Mouse (Mus musculus) cerebellum, adult 11-12 months (tissue): ENCODE results near the gene Dnah12.

Experiments used
- DNase-seq: peaks from one replicate; pipeline ENCODE4 v3.0.0; 2022

The Dnah12 gene

GRCm38 (mm10) chr14:26724898-26725297 lies 31.8 kb downstream of the Dnah12 start:
- no peak for DNase-seq

DNA sequence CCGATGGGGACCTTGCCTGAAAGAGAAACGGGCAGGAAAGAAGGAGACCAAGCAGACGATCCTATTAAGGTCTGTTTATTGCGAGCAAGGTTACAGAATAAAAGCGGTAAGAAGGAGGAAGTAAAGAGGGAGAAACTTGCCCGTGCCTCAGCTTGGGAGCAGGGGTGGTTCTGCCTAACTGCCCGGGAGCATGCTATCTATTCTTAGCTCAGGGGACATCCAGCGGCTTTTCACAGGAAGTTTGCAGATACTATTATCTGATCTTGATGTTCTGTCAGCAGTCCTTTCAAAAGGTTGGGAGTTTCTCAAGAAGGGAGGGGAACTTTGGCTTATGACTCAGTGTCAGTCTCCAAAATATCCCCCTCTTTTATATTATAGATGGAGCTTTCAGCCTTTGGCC lies 65.5 kb downstream of the Dnah12 start:
- DNase-seq = no peak

DNA sequence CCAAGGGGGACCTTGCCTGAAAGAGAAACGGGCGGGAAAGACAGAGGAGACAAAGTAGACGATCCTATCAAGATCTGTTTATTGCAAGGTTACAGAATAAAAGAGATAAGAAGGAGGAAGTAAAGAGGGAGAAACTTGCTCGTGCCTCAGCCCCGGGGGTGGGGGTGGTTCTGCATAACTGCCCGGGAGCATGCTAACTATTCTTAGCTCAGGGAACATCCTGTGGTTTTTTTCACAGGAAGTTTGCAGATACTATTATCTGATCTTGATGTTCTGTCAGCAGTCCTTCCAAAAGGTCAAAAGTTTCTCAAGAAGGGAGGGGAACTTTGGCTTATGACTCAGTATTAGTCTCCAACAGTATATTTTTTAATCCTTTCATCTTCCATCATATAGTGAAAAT lies 71.8 kb downstream of the Dnah12 start:
- DNase-seq = no peak

DNA sequence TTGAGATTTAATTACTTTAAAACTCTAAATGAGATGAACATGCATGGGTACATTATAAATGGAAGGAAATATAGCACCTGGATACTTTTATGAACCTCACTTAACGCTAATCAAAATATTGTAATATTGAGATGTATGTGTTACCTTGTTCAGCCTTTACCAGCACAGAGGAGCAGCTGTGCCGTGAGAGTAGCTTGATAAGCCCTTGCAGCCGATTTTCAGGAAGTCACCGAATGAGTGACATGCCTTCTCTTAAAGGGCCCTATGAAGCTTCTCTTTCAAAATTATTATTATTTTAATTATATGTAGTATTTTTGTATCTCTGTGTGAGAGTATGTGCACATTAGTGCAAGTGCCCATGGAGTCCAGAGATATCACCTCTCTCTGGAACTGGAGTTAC lies 75.1 kb downstream of the Dnah12 start:
- no peak for DNase-seq

DNA sequence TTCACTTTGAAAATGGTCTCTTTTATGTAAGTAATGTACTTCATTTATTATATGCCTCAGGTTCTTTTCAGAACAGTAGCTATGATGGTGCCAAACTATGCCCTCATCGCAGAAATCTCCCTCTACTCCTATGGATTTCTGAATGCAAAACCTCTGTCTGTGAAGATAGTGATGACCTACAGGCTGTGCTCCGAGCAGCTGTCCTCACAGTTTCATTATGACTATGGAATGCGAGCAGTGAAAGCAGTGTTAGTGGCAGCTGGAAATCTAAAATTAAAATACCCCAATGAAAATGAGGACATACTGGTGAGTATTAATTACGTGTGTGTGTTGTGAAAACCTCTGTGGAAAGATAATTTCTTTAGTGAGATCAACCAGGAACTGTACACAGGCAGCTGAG lies 80.5 kb downstream of the Dnah12 start:
- DNase-seq = no peak

DNA sequence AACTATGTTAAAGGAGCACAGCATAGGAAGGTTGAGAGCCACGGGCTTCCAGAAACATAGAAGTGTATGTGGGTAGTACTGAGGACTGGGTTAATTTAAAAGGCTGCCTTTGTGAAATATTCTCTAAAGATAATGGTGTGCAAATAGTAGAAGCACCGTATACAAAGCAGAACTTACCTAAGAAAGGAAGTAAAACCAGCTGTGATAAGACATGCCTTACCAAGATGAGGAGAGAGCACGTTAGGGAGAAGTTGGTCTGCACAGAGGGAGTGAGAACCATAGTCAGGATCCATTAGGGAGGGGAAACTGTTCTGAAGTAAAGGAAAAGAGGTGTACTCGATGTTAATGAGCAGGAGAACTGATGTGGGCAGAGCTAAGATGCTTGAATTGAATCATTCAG lies 90.7 kb downstream of the Dnah12 start:
- no peak for DNase-seq

DNA sequence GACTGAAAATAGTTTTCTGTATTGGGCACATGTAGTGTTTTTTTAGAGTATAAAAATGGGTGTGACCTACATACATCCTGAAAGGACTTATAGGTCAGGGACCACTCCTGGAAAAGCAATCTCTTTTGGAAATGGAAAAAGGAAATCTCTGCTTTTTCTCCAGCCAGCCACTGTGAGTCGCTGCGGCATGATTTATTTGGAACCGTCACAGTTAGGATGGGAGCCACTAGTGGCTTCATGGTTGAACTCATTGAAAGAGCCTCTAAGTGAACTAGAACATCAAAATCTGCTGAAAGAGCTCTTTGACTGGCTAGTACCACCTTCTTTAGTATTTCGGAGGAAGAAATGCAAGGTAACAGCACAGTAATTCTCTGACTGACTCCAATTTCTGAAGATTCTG lies 92.6 kb downstream of the Dnah12 start:
- no peak for DNase-seq

GRCm38 (mm10) chr14:26794431-26794830 lies 101.4 kb downstream of the Dnah12 start:
- DNase-seq = no peak

- DNase-seq = no peak
Measured at GRCm38 (mm10) chr14:26798330-26798729, 105.3 kb downstream of the Dnah12 start.

- no peak for DNase-seq
Measured at GRCm38 (mm10) chr14:26799286-26799685, 106.2 kb downstream of the Dnah12 start.

- no peak for DNase-seq
Measured at GRCm38 (mm10) chr14:26805500-26805899, 112.4 kb downstream of the Dnah12 start.

DNA sequence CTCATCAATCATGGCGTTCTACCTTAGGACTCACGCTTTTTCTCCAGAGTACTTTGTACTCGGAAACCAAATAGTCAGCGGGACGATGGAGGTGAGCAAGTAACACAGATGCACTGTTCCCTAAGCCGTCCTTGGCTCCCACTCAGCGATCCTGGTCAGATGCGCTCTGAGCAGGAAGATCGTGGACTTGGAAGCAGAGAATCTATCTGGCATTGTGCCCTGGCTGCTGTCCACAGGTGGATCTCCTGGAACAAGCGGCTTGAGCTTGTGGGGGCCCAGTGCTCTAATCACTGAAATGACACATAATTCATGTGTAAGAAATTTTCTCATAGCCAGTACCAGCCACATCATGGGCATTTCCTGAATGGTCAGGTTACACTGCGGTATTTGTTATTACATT lies 119.7 kb downstream of the Dnah12 start:
- DNase-seq = no peak

DNA sequence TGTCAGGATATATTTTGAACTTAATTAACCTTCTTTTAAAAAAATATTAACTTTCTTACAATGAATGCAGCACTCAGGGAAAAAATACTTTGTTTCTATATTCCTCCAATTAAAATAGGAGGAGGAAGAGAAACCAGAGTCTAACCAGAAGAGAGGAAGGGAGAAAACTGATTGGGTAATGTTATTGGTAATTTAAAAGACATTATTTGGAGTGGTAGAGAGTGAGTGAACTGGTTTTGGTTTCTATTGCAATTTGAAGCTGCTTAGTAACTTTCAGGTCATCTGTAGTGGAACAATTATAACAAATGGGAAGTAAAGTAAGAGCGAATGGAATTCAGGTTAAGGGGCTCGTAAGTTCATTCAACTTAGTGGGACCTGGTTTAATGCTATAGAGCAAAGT lies 120.8 kb downstream of the Dnah12 start:
- no peak for DNase-seq

GRCm38 (mm10) chr14:26814908-26815307 lies 121.8 kb downstream of the Dnah12 start:
- no peak for DNase-seq

GRCm38 (mm10) chr14:26816785-26817184 lies 123.7 kb downstream of the Dnah12 start:
- DNase-seq = no peak

DNA sequence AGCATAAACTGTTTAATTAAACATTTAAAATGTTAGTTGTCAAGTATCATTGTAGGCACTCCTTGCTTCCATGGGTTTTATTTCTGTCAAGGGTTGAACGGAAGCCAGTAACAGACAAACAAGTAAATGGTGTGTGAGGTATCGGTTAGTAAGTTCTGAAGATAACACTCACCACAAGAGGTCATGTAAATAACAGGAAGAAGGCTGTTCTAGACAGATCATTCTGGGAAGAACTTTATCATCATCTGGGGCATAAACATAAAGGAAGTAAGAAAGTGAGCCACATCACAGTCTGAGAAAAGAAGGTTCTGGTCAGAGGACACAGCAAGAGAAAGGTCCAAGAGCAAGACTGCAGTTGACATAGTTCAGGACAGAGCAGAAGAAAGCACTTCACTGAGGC lies 132.9 kb downstream of the Dnah12 start:
- no peak for DNase-seq

GRCm38 (mm10) chr14:26853053-26853452 lies 160.0 kb downstream of the Dnah12 start:
- no peak for DNase-seq

DNA sequence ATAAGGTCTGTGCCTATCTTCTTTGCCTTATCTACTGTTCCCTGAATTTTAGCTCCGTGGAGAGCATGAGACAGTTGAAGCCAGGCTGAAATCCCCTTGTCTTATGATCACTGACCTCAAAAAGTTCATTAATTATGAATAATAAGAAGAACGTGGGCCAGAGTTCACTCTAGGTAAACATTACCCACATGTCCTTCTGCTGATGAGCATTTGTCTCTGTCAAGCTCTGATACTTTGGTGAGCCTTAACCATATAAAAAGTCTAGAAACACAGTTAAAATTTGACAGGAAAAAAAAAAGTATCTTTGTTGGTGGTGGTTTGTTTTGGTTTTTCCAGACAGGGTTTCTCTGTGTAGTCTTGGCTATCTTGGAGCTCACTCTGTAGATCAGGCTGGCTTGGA lies 161.0 kb downstream of the Dnah12 start:
- no peak for DNase-seq

- DNase-seq = no peak
Measured at GRCm38 (mm10) chr14:26858364-26858763, 165.3 kb downstream of the Dnah12 start.

- no peak for DNase-seq
Measured at GRCm38 (mm10) chr14:26859024-26859423, 165.9 kb downstream of the Dnah12 start.

DNA sequence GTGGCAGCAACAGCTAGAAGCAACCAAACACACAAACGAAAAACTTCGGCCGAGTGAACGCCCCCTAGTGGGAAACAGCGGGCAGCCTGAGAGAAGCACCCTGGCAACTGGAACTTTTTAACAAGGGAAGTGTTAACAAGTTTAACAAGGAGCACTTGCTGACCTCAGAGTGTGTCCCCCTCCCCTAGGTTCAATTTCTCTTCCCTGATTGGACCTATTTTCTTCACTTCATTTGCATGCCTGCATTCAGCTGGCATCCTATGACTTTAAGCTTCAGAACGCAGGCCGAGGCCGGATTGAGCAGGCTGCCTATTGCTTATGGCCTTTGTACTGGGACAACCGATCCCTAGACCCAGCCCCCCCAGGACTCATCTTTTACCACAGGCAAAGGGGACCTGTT lies 174.3 kb downstream of the Dnah12 start:
- DNase-seq = no peak

GRCm38 (mm10) chr14:26868299-26868698 lies 175.2 kb downstream of the Dnah12 start:
- no peak for DNase-seq

DNA sequence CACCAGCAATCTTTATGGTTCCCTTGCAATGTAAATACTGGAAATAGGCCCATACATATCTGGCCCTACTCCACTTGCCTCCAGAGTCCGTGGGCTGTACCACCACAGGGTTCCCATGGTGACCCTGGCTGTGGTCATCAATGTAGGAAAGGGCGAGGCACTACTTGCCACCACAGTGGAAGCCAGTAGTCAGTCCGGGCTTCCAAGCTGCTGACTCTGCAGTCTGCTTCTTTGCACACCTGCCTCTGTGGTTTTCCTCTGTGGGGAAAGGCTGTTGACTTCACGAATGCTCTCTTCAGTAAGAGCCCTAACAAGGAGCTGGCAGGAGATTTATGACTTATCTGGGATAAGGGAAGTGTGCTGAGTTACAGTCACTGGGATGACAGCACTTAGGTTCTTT lies 185.7 kb downstream of the Dnah12 start:
- no peak for DNase-seq

DNA sequence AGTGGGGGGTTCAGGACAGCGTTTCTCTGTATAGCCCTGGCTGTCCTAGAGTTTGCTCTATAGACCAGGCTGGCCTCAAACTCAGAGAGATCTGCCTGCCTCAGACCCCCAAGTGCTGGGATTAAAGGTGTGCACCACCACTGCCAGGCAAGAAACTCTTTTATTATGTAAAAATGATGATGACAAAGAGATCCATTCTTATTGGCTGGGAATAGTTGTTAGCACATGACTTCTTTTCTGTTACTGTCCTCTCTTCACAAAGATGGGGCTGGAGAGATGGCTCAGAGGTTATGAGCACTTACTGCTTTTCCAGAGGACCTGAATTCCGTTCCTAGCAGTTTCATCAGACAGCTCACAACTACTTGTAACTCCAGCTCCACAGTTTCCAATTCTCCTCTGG lies 186.9 kb downstream of the Dnah12 start:
- no peak for DNase-seq

DNA sequence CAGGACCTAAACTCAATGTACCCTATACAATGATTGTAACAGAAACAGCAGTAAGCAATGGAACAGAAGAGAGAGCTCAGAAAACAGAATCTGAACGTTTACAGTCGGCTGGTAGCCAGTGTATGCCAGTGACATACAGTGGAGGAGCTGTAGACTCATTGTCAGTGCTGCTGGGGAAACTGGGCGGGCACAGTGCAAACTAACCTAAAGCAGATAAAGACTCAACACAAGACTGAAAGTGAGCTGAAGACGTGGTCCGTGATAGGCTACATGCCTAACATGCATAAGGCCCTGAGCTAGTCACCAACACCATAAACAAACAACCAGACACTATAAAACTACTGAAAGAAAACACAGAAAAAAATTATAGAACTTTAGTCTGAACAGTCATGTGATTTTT lies 188.6 kb downstream of the Dnah12 start:
- DNase-seq = no peak

GRCm38 (mm10) chr14:26887244-26887643 lies 194.2 kb downstream of the Dnah12 start:
- DNase-seq = no peak
